Mouse (Mus musculus) CH12.LX (cell line): ENCODE data around the gene Cbx1. TPM values are rescaled to one million over a fixed set of nuclear protein-coding genes. Genes with fewer than 3 reads are reported as not detected.

Experiments used
- DNase-seq: peaks from one replicate; pipeline ENCODE4 v3.0.0-alpha.2; 2013; ENCODE audit errors: extremely low read depth
- H3K27ac ChIP-seq: 2 replicates; pipeline ENCODE4 v1.5.1; 2012; ENCODE audit warnings: low read depth, mild to moderate bottlenecking, control low read depth, moderate library complexity; ENCODE audit not compliant: insufficient read depth
- H3K27me3 ChIP-seq: replicated peaks from 2 replicates; pipeline ENCODE3; 2012; ENCODE audit warnings: inconsistent platforms
- H3K36me3 ChIP-seq, 2 experiments: replicated peaks in 1 of 2; 2 replicates each; pipeline versions ENCODE3 to v1.6.1; 2012; ENCODE audit warnings: inconsistent platforms in 1 of 2, low read length in 1 of 2, mild to moderate bottlenecking in 1 of 2, mixed read lengths in 1 of 2, moderate library complexity in 1 of 2; ENCODE audit not compliant: control insufficient read depth in 1 of 2, insufficient read depth in 1 of 2
- H3K4me1 ChIP-seq, 2 experiments: 2 replicates each; pipeline ENCODE4 v1.6.1; 2012; ENCODE audit warnings: inconsistent platforms in 1 of 2, moderate library complexity in 1 of 2; ENCODE audit not compliant: insufficient read depth in 2 of 2, control insufficient read depth in 1 of 2
- H3K4me2 ChIP-seq: 2 replicates; pipeline ENCODE4 v1.6.1; 2012; ENCODE audit warnings: low read depth, mild to moderate bottlenecking, control low read depth; ENCODE audit not compliant: poor library complexity, insufficient read depth, severe bottlenecking
- H3K4me3 ChIP-seq, 3 experiments: fragments of 150-350 bp in 1 of 3; sonication (generic) in 1 of 3; replicated peaks in 1 of 3; 2 replicates each; pipeline versions ENCODE3 to v1.5.1; 2011 to 2012; ENCODE audit warnings: low read depth in 2 of 3, low read length in 2 of 3, mild to moderate bottlenecking in 2 of 3, moderate library complexity in 2 of 3, control low read depth in 1 of 3, improper control_type of control experiment in 1 of 3, inconsistent platforms in 1 of 3, mixed read lengths in 1 of 3; ENCODE audit not compliant: poor library complexity in 1 of 3
- H3K79me2 ChIP-seq: replicated peaks from 2 replicates; pipeline ENCODE4 v1.6.1; 2012; ENCODE audit warnings: mild to moderate bottlenecking, moderate library complexity; ENCODE audit not compliant: control insufficient read depth, poor library complexity, insufficient read depth, severe bottlenecking; ENCODE audit errors: extremely low read depth
- H3K9ac ChIP-seq: 2 replicates; pipeline ENCODE4 v1.6.1; 2012; ENCODE audit warnings: low read depth, mild to moderate bottlenecking, control low read depth, moderate library complexity; ENCODE audit not compliant: insufficient read depth
- H3K9me3 ChIP-seq: replicated peaks from 2 replicates; pipeline ENCODE3; 2012; ENCODE audit warnings: low read length, inconsistent platforms, mixed read lengths
- CHD1 ChIP-seq: IDR thresholded peaks from 2 replicates; pipeline ENCODE4 v1.6.1; 2012; ENCODE audit warnings: low read depth, low read length, improper control_type of control experiment, inconsistent platforms
- EP300 ChIP-seq: IDR thresholded peaks from 2 replicates; pipeline ENCODE4 v1.6.1; 2011; ENCODE audit warnings: low read length, improper control_type of control experiment
- HCFC1 ChIP-seq: IDR thresholded peaks from 2 replicates; pipeline ENCODE4 v1.6.1; 2012; ENCODE audit warnings: low read depth, mild to moderate bottlenecking, inconsistent platforms, low read length, improper control_type of control experiment
- IRF4 ChIP-seq: IDR thresholded peaks from 2 replicates; pipeline ENCODE4 v1.6.1; 2014; ENCODE audit warnings: low read depth, mild to moderate bottlenecking, inconsistent platforms, low read length, improper control_type of control experiment
- JUND ChIP-seq: conservative IDR thresholded peaks from 2 replicates; pipeline ENCODE4 v1.6.1; 2011; ENCODE audit warnings: low read depth, low read length, improper control_type of control experiment
- PAX5 ChIP-seq: IDR thresholded peaks from 2 replicates; pipeline ENCODE4 v1.6.1; 2012; ENCODE audit warnings: low read length, inconsistent platforms, mixed read lengths
- RCOR1 ChIP-seq: conservative IDR thresholded peaks from 2 replicates; pipeline ENCODE4 v1.6.1; 2012; ENCODE audit warnings: low read depth, mild to moderate bottlenecking, inconsistent platforms, low read length, improper control_type of control experiment
- SIN3A ChIP-seq: IDR thresholded peaks from 2 replicates; pipeline ENCODE4 v1.6.1; 2012; ENCODE audit warnings: low read length, improper control_type of control experiment, inconsistent platforms
- SMC3 ChIP-seq: IDR thresholded peaks from 2 replicates; pipeline ENCODE4 v1.6.1; 2011; ENCODE audit warnings: low read depth, low read length, improper control_type of control experiment
- TCF12 ChIP-seq: IDR thresholded peaks from 2 replicates; pipeline ENCODE4 v1.6.1; 2014; ENCODE audit warnings: low read depth, mild to moderate bottlenecking, inconsistent platforms, low read length, improper control_type of control experiment
- USF2 ChIP-seq: conservative IDR thresholded peaks from 2 replicates; pipeline ENCODE4 v1.6.1; 2011; ENCODE audit warnings: low read depth, low read length, improper control_type of control experiment
- ZC3H11A ChIP-seq: IDR thresholded peaks from 2 replicates; pipeline ENCODE4 v1.6.1; 2012; ENCODE audit warnings: low read depth, mild to moderate bottlenecking, inconsistent platforms, low read length, improper control_type of control experiment
- ZKSCAN1 ChIP-seq: IDR thresholded peaks from 2 replicates; pipeline ENCODE4 v1.6.1; 2012; ENCODE audit warnings: low read depth, inconsistent platforms, low read length, improper control_type of control experiment, borderline replicate concordance
- dilution Hi-C: fragments of 300-500 bp; cut with MboI; formaldehyde crosslinking; loops from 2 replicates; pipeline ENCODE4 v1.14.3; 2020; ENCODE audit warnings: low sequenced_read_pairs; ENCODE audit not compliant: extremely low pct_unique_long_range_greater_than_20kb, extremely low pct_ligation_motif_present
- in situ Hi-C: fragments of 300-500 bp; cut with MboI; formaldehyde crosslinking; loops from 3 replicates; pipeline ENCODE4 v1.14.3; 2019; ENCODE audit warnings: low sequenced_read_pairs, low pct_ligation_motif_present, low pct_unique_long_range_greater_than_20kb, mixed read lengths
- polyA plus RNA-seq: library from polyadenylated mRNA; unstranded; fragments of >175 nt; gene quantifications from 2 replicates; pipeline ENCODE4 v1.2.1, GENCODE M21; 2012; ENCODE audit warnings: low read depth; ENCODE audit not compliant: insufficient read length
- total RNA-seq, 2 experiments: library from RNA; depleted of rRNA; stranded (reverse); fragments of 300-350 nt in 1 of 2; fragments of >200 nt in 1 of 2; gene quantifications; 2 replicates each; pipeline ENCODE4 v1.2.3; 2012 to 2014

Cbx1 gene
- total and polyA plus RNA-seq, 3 experiments, result 115 to 223 (median 144) TPM

- TF ChIP-seq EP300, result no peak
Measured at GRCm38 (mm10) chr11:96788871-96789795, at the start of gene Cbx1 (continued).

GRCm38 (mm10) chr11:96740796-96741195 is 48.1 kb upstream of the Cbx1 start:
- H3K9ac ChIP-seq, result no peak overlapping the region
- no peak overlapping the region for H3K27ac ChIP-seq
- H3K9me3 ChIP-seq, result no peaks in the 10 kb centered on the region
- H3K27me3 ChIP-seq, result peaks cover 36% of the 10 kb centered on the region
- TF ChIP-seq SIN3A, result no peak
- no peak for TF ChIP-seq TCF12
- TF ChIP-seq, all 38 proteins: peak for 0
- in situ Hi-C loops (no loop called here), dilution Hi-C loops (no loop called here)
- Histone ChIP-seq H3K4me3 (no peak overlapping the region), H3K4me2 (no peak overlapping the region), H3K4me1 (peaks cover 0 to 2% of the 10 kb centered on the region in 2 experiments; a peak in 1 of 4 replicates), H3K36me3 (no peaks in the 10 kb centered on the region), H3K79me2 (no peaks in the 10 kb centered on the region)
- DNase-seq, result no peak

GRCm38 (mm10) chr11:96741995-96742394 is 46.9 kb upstream of the Cbx1 start:
- Histone ChIP-seq H3K27me3 (peaks cover 39% of the 10 kb centered on the region), H3K4me2 (peak overlapping the region; percentile 39; the same call in 1 of the 2 replicates), H3K79me2 (no peaks in the 10 kb centered on the region), H3K36me3 (no peaks in the 10 kb centered on the region), H3K27ac (no peak overlapping the region), H3K9ac (no peak overlapping the region), H3K4me1 (peaks cover 0 to 2% of the 10 kb centered on the region in 2 experiments; a peak in 1 of 4 replicates), H3K4me3 (no peak overlapping the region), H3K9me3 (no peaks in the 10 kb centered on the region)
- in situ Hi-C loops, result no loop called here
- TF ChIP-seq JUND (no peak), ZC3H11A (no peak), PAX5 (no peak), SMC3 (no peak), CHD1 (no peak), ZKSCAN1 (no peak)
- dilution Hi-C loops, result no loop called here
- DNase-seq, result no peak

GRCm38 (mm10) chr11:96743000-96743399 is 45.9 kb upstream of the Cbx1 start:
- Histone ChIP-seq H3K4me3 (no peak overlapping the region), H3K9ac (no peak overlapping the region), H3K4me2 (no peak overlapping the region), H3K27ac (no peak overlapping the region), H3K4me1 (peaks cover 0 to 2% of the 10 kb centered on the region in 2 experiments; a peak in 1 of 4 replicates), H3K79me2 (no peaks in the 10 kb centered on the region), H3K36me3 (no peaks in the 10 kb centered on the region), H3K27me3 (peaks cover 45% of the 10 kb centered on the region), H3K9me3 (no peaks in the 10 kb centered on the region)
- dilution Hi-C loops, result no loop called here
- TF ChIP-seq TCF12 (no peak), ZC3H11A (no peak), HCFC1 (no peak), RCOR1 (no peak), IRF4 (no peak), USF2 (no peak)
- in situ Hi-C loops, result no loop called here
- DNase-seq, result no peak
